Mouse (Mus musculus): ENCODE results near the gene Scpep1. TPM values are rescaled to one million over a fixed set of nuclear protein-coding genes. Genes with fewer than 3 reads are reported as not detected.
"Not testable (repeated sequence)": the region's sequence is repeated elsewhere in the genome, so short reads cannot be mapped to it uniquely, and the experiment has no call there.

Scpep1 gene
- polyA plus RNA-seq, 1 experiment from 2014 or later = 75.9 TPM

DNA sequence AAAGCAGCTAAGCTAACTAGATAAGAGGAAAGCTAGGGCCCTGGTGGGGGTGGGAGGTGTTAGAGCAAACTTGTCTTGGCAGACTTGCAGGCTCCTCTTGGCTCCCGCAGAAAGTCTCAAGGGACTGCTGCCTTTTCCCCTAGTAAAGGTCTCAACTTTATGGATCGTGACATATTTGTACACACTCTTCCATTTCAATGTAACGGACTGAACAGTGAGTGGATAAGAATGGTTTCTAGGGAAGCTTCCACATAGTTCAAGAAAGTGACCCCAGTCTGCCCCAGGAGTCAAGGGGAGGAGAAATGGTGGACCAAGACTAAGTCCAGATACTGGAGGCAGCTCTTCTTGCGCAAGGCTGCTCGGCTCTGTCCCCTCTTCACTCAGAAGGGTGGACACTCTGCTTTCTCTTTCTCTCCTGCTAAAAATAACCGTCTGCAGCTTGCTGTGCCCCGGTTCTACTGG lies 53.9 kb downstream of the Scpep1 start:
- ATAC-seq (ENCODE audit: insufficient number of reproducible peaks, low FRiP score, low TSS enrichment, low read depth) (no peak), DNase-seq (ENCODE audit: low spot score) (no peak)
- Histone ChIP-seq H3K27me3 (ENCODE audit: control insufficient read depth, insufficient read depth, low read length) (no peaks in the 10 kb centered on the region), H3K9me3 (ENCODE audit: control insufficient read depth, low read length) (no peaks in the 10 kb centered on the region), H3K4me3 (ENCODE audit: low read depth, low read length) (no peak overlapping the region), H3K4me1 (ENCODE audit: control insufficient read depth, insufficient read depth, low read length) (0 out of 2 replicates have a peak, but pooled peaks cover 4% of the 10 kb centered on the region), H3K27ac (replicated peaks; ENCODE audit: low read depth, low read length) (no peak overlapping the region), H3K4me2 (ENCODE audit: low read depth, severe bottlenecking) (no peak overlapping the region), H3K36me3 (ENCODE audit: control insufficient read depth, insufficient read depth, low read length) (no peaks in the 10 kb centered on the region), H3K9ac (ENCODE audit: low read length) (no peak overlapping the region)
- 88% methylated on average over 7 of the region's 7 CpGs for WGBS

DNA sequence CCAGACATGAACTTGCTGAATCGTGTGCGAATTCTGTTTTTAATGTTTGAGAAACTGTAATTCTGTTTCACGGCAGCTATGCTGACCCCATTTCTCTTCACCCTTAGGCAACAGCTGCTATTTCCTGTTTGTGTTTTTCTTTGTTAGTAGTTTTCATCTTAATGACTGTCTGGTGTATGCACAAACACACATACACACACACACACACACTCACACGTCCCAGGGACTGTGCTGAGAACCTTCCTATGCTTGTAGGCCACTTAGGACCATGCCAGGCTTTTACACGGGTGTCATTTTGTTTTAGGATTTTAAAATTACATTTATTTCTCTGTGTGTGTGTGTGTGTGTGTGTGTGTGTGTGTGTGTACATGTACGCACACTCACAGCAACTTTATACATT lies 55.7 kb downstream of the Scpep1 start:
- 92% methylated on average over 6 of the region's 6 CpGs for WGBS
- no peaks in the 10 kb centered on the region for H3K36me3 ChIP-seq (ENCODE audit: control insufficient read depth, insufficient read depth, low read length)
- no peaks in the 10 kb centered on the region for H3K27me3 ChIP-seq (ENCODE audit: control insufficient read depth, insufficient read depth, low read length)
- no peak for ATAC-seq (ENCODE audit: insufficient number of reproducible peaks, low FRiP score, low TSS enrichment, low read depth)
- H3K27ac ChIP-seq (replicated peaks; ENCODE audit: low read depth, low read length) = no peak overlapping the region
- DNase-seq (ENCODE audit: low spot score) = no peak
- H3K4me3 ChIP-seq (ENCODE audit: low read depth, low read length) = no peak overlapping the region
- H3K9me3 ChIP-seq (ENCODE audit: control insufficient read depth, low read length) = no peaks in the 10 kb centered on the region
- H3K4me2 ChIP-seq (ENCODE audit: low read depth, severe bottlenecking) = no peak overlapping the region
- H3K4me1 ChIP-seq (ENCODE audit: control insufficient read depth, insufficient read depth, low read length) = 0 out of 2 replicates have a peak, but pooled peaks cover 4% of the 10 kb centered on the region
- no peak overlapping the region for H3K9ac ChIP-seq (ENCODE audit: low read length)

DNA sequence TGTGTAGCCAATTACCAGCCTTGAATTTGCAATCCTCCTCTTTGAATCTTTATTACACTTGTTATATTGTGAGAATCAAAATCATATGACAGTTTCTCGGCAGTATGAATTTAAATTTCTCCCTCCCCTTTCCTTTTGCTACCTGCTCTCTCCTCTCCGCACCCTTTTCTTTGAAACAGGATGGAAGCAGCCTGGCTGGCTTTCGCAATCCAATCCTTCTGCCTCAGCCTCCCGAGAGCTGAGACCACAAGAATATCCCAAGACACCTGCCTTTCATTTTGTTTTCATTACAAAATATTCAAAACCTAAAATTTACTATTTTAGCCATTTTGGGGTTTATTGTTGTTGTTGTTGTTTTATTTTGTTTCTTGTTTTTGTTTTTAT lies 56.9 kb downstream of the Scpep1 start:
- Histone ChIP-seq H3K27ac (replicated peaks; ENCODE audit: low read depth, low read length) (no peak overlapping the region), H3K27me3 (ENCODE audit: control insufficient read depth, insufficient read depth, low read length) (no peaks in the 10 kb centered on the region), H3K4me3 (ENCODE audit: low read depth, low read length) (no peak overlapping the region), H3K4me1 (ENCODE audit: control insufficient read depth, insufficient read depth, low read length) (0 out of 2 replicates have a peak, but pooled peaks cover 4% of the 10 kb centered on the region), H3K9me3 (ENCODE audit: control insufficient read depth, low read length) (no peaks in the 10 kb centered on the region), H3K36me3 (ENCODE audit: control insufficient read depth, insufficient read depth, low read length) (no peaks in the 10 kb centered on the region), H3K9ac (ENCODE audit: low read length) (no peak overlapping the region), H3K4me2 (ENCODE audit: low read depth, severe bottlenecking) (no peak overlapping the region)
- ATAC-seq (ENCODE audit: insufficient number of reproducible peaks, low FRiP score, low TSS enrichment, low read depth) (no peak), DNase-seq (ENCODE audit: low spot score) (no peak)
- WGBS = 81% methylated on average over 4 of the region's 4 CpGs

DNA sequence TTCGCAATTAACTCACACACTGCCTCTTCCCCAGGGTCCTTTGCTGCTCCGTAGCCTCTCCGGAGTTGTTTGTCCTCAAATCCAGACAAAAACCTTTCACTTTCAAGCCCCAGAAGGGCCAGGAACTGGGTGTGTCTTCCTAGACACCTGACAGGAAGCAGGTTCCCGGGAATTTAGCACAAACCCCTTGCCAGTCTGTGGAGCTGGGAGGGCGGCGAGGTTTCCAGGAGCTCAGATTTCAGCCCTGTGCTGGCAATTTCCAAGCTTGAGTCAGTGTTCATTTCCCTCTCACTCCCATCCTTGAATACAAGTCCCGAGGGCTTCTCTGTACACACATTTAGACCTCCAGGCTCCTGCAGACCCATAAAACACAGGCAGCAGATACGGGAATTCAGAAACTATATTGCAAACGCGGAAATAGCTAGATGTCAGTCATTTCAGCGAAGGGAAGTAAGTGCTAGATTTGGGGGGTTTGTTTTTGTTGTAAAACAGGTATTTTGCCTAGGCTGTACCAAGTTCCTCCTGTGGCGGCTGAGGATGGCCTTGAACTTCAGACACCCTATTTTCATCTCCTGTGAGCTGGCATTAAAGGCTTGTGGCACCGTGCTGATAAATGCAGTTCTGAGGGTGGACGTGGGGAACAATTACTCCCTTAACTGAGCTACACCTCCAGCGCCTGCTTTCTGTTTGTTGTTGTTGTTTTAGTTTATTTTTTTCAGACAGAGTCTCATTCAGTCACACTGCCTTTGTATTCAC lies 57.5 kb downstream of the Scpep1 start:
- Histone ChIP-seq H3K27ac (replicated peaks; ENCODE audit: low read depth, low read length) (no peak overlapping the region), H3K27me3 (ENCODE audit: control insufficient read depth, insufficient read depth, low read length) (no peaks in the 10 kb centered on the region), H3K9me3 (ENCODE audit: control insufficient read depth, low read length) (no peaks in the 10 kb centered on the region), H3K9ac (ENCODE audit: low read length) (no peak overlapping the region), H3K4me3 (ENCODE audit: low read depth, low read length) (no peak overlapping the region), H3K4me1 (ENCODE audit: control insufficient read depth, insufficient read depth, low read length) (0 out of 2 replicates have a peak, but pooled peaks cover 4% of the 10 kb centered on the region), H3K4me2 (ENCODE audit: low read depth, severe bottlenecking) (peak overlapping the region; percentile 11), H3K36me3 (ENCODE audit: control insufficient read depth, insufficient read depth, low read length) (no peaks in the 10 kb centered on the region)
- 35% methylated on average over 15 of the region's 15 CpGs for WGBS
- 0 out of 2 replicates have a peak, but pooled peaks have one; percentile 17 for ATAC-seq (ENCODE audit: insufficient number of reproducible peaks, low FRiP score, low TSS enrichment, low read depth)
- DNase-seq (ENCODE audit: low spot score) = peak; percentile 68

DNA sequence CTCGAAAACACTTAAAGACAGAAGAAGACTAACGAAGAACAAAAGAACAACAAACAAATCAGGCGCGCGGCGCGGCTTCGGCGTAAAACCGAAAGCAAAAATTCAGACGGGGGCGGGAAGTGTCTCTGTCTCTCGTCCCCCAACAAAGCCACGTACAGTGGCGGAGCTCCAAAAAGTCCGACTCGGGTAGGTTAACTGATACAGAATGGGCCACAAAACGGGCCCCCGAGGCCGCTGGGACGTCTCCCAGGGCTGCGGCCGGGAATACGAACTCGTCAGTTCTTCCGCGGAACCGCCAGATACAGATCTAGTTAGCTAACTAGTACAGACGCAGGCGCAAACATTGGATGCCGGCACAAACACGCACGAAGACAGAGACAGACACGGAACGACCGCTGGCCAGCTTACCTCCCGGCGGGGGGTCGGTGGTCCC lies 59.4 kb downstream of the Scpep1 start:
- H3K36me3 ChIP-seq (ENCODE audit: control insufficient read depth, insufficient read depth, low read length); H3K4me2 ChIP-seq (ENCODE audit: low read depth, severe bottlenecking); H3K9me3 ChIP-seq (ENCODE audit: control insufficient read depth, low read length); H3K4me3 ChIP-seq (ENCODE audit: low read depth, low read length); H3K27ac ChIP-seq (replicated peaks; ENCODE audit: low read depth, low read length); DNase-seq (ENCODE audit: low spot score); ATAC-seq (ENCODE audit: insufficient number of reproducible peaks, low FRiP score, low TSS enrichment, low read depth); H3K27me3 ChIP-seq (ENCODE audit: control insufficient read depth, insufficient read depth, low read length); H3K4me1 ChIP-seq (ENCODE audit: control insufficient read depth, insufficient read depth, low read length); H3K9ac ChIP-seq (ENCODE audit: low read length): not testable (repeated sequence)
- WGBS = 42% methylated on average over 21 of the region's 39 CpGs

DNA sequence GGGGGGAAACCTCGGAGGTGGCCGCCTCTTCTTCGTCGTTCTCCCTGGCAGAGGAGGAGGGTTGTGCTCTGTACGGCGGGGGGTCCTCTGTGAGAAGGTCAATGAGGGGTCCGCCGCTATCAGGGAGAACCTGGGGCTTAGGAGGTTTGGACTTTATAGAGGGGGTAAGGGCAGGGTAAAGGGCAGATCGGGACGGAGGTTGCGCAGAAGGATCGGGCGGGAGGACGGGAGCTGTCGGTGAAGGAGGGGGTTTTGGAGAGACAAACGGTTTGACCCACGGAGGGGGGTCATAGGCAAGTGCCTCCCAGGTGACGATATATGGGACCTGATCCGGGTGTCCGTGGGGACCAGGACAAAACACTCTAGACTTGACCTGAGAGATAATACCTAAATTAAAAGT lies 60.0 kb downstream of the Scpep1 start:
- H3K4me2 ChIP-seq (ENCODE audit: low read depth, severe bottlenecking) = not testable (repeated sequence)

DNA sequence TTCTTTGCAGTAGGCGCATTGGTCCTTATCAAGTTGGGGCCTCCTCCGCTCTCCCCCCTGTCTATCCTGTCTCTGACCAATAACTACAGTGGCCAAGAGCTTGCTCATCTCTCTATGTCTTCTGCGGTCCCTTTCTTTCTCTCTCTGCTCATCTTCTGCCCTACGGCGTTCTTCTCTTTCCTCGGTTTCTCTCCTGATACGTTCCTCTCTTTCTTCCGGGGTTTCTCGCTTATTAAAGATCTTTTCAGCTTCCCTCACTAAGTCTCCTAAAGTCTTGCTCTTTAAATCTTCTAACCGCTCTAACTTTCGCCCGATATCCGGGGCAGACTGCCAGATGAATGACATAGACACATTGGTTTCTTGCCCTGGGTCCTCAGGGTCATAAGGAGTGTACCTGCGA lies 61.0 kb downstream of the Scpep1 start:
- H3K9ac ChIP-seq (ENCODE audit: low read length); DNase-seq (ENCODE audit: low spot score); H3K4me3 ChIP-seq (ENCODE audit: low read depth, low read length); H3K36me3 ChIP-seq (ENCODE audit: control insufficient read depth, insufficient read depth, low read length); H3K27me3 ChIP-seq (ENCODE audit: control insufficient read depth, insufficient read depth, low read length); H3K9me3 ChIP-seq (ENCODE audit: control insufficient read depth, low read length); H3K27ac ChIP-seq (replicated peaks; ENCODE audit: low read depth, low read length); H3K4me2 ChIP-seq (ENCODE audit: low read depth, severe bottlenecking); ATAC-seq (ENCODE audit: insufficient number of reproducible peaks, low FRiP score, low TSS enrichment, low read depth); H3K4me1 ChIP-seq (ENCODE audit: control insufficient read depth, insufficient read depth, low read length): not testable (repeated sequence)
- 97% methylated on average over 11 of the region's 14 CpGs for WGBS

More for the DNA sequence above, 60.0 kb downstream of the Scpep1 start:
- not testable (repeated sequence) for H3K27ac ChIP-seq (replicated peaks; ENCODE audit: low read depth, low read length); H3K27me3 ChIP-seq (ENCODE audit: control insufficient read depth, insufficient read depth, low read length); H3K4me1 ChIP-seq (ENCODE audit: control insufficient read depth, insufficient read depth, low read length); H3K4me3 ChIP-seq (ENCODE audit: low read depth, low read length); H3K36me3 ChIP-seq (ENCODE audit: control insufficient read depth, insufficient read depth, low read length); DNase-seq (ENCODE audit: low spot score); H3K9me3 ChIP-seq (ENCODE audit: control insufficient read depth, low read length); H3K9ac ChIP-seq (ENCODE audit: low read length); ATAC-seq (ENCODE audit: insufficient number of reproducible peaks, low FRiP score, low TSS enrichment, low read depth)
- 54% methylated on average over 15 of the region's 20 CpGs for WGBS

DNA sequence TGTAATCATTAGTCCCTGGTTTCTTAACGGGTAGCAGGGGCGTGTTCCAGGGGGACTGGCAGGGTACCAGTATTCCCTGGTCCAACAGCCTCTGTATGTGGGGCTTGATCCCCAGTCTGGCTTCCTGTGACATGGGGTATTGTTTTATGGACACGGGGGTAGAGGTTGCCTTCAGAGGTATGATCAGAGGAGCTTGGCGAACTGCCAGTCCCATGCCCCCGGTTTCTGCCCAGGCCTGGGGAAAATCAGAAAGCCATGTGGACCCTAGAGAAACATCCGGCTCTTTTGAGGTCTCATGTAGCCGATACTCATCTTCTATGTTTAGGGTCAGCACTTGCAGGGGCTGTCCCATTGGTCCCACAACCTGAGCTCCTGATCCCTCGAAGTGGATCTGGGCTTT lies 61.8 kb downstream of the Scpep1 start:
- not testable (repeated sequence) for ATAC-seq (ENCODE audit: insufficient number of reproducible peaks, low FRiP score, low TSS enrichment, low read depth); H3K4me1 ChIP-seq (ENCODE audit: control insufficient read depth, insufficient read depth, low read length); H3K27ac ChIP-seq (replicated peaks; ENCODE audit: low read depth, low read length); H3K9me3 ChIP-seq (ENCODE audit: control insufficient read depth, low read length); H3K36me3 ChIP-seq (ENCODE audit: control insufficient read depth, insufficient read depth, low read length); H3K9ac ChIP-seq (ENCODE audit: low read length); DNase-seq (ENCODE audit: low spot score); H3K27me3 ChIP-seq (ENCODE audit: control insufficient read depth, insufficient read depth, low read length); H3K4me2 ChIP-seq (ENCODE audit: low read depth, severe bottlenecking); H3K4me3 ChIP-seq (ENCODE audit: low read depth, low read length)
- no CpG with 5 or more reads among the region's 8 CpGs for WGBS
